Mouse (Mus musculus) T-helper 2 cell (primary cell): ENCODE measurements around the gene M6pr.
"Not testable (repeated sequence)": the region's sequence is repeated elsewhere in the genome, so short reads cannot be mapped to it uniquely, and the experiment has no call there.

Experiments used
- in situ Hi-C: fragments of 300-600 bp; cut with MboI, MseI; formaldehyde crosslinking; loops from one replicate; pipeline ENCODE4 v1.15.1; 2025; ENCODE audit warnings: high pct_unique_total_duplicates

Gene M6pr

DNA sequence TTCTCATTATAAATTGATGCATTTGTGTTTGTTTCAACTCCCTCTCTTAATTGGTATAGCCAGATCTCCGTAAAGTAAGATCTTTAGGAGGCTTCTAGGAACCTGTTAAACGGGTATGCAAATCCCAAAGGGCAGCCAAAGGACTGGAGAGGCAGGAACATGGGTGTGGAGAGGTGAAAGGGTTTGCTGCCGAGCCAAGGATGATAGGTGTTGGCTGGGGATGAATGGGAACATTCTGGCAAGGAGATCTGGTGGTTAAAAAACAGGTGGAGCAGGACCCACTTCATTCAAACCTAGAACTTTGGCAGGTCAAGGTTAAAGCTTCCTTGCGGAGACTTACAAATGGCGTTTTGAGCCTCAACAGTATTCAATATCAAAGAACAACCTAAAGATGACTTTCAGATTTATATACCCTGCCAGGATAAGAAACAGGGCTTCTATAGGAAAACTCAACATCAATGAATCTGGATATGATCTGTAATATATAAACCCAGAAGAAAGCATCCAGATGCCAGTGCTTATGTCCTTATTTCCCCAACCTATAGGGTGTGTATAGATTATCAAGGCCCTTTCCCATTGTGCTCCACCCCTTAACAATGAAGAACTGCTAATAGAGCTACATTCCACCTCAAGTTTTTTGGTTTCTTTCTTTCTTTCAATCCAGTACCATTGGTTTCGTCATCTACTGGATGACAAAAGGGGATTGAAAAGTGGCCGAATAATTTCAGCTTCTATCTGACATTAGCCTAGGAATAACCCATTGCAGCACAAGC, 32.7 kb downstream of the M6pr start:
- in situ Hi-C loops, result no loop called here

DNA sequence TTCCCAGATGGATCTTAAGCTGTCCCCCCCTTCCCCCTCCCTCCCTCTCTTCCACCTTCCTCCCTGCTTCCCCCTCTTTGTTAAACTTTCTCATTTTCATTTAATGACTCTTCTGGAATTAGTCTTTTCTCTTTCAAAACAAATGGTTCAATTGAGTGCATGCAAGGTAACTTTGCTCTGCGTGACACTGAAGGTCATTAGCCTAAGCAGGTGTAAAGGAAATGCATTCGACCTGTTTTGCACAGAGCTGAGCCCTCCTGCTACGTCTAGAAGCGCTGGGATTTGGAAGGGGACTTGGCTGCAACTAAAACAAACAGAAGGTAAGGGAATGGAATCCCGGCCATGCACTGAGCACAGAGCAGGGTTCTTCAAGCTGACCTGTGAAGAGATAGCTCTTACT, 33.6 kb downstream of the M6pr start:
- in situ Hi-C loops, result no loop called here

GRCm38 (mm10) chr6:122343719-122344118, 35.2 kb downstream of the M6pr start:
- in situ Hi-C loops, result no loop called here

- in situ Hi-C loops, result no loop called here
Measured at GRCm38 (mm10) chr6:122344386-122345116, 36.0 kb downstream of the M6pr start.

GRCm38 (mm10) chr6:122345731-122346130, 37.2 kb downstream of the M6pr start:
- in situ Hi-C loops, result no loop called here

- in situ Hi-C loops, result no loop called here
Measured at GRCm38 (mm10) chr6:122346399-122346798, 37.9 kb downstream of the M6pr start.

DNA sequence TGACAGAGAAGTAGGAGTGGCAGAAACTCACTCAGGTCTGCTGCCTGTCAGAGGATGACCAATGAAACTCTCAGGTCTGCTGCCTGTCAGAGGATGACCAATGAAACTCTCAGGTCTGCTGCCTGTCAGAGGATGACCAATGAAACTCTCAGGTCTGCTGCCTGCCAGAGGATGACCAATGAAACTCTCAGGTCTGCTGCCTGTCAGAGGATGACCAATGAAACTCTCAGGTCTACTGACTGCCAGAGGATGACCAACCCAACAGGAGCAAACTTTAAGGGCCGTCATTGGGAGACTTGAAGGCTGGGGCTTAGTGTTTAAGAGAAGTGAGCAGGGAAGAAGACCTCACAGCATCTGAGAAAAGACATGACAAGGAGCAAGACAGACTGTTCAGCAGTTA, 38.8 kb downstream of the M6pr start:
- in situ Hi-C loops, result not testable (repeated sequence)

DNA sequence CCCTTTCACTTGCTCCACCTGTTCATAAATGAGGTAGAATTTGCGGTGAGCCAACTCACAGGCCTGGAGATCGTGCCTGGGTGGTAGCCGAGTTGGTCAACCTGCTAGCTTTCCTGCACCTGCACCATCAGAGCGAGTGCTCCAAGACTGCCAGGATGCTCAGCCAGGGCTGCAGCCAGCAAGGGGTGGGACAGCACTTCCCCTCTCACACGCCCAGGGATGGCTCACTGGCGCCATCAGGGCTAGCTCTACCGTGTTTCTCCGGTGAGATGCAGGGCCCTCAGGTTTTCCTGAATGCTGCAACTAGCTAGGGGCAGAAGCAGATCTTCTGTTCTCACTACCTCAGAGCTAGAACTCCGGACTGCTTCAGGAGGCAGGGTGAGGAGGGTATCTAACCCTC, 47.4 kb downstream of the M6pr start:
- in situ Hi-C loops, result no loop called here

GRCm38 (mm10) chr6:122357089-122357488, 48.6 kb downstream of the M6pr start:
- in situ Hi-C loops, result no loop called here

DNA sequence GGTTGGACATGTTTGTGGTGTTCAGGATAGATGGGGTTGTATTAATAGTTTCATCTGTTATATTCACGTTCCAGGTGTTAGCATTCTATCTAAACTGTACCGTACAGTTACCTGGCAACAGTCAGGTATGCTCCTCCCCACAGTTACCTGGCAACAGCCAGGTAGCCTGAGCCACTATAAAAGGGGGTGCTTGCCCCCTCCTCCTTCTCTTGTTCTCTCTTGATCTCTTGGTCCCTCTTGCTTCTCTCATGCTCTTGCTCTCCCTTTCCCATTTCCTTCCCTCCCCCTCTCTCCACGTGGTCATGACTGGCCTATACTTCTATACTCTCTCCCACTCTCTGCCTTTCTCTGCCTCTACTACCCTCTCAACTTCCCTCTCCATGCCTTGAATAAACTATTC, 57.2 kb downstream of the M6pr start:
- in situ Hi-C loops, result no loop called here

DNA sequence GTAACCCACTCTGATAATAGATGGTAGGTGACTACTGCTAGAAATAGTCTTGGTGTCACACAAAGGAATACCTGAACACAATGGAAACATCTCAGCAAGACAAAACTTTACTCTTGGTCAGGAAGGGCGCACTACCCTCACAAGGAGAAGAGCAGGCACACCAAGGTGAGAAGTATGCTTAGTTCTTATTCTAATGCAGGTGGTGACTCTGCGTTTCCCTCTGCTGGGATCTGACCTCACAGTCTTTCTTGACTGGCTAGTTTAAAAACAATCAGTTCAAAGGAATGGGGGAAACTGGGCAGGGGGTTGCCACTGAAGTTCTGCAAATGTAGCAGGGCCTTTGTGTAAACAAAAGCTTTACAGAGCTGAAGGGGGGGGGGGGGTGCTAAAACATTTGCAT, 57.8 kb downstream of the M6pr start:
- in situ Hi-C loops, result no loop called here

DNA sequence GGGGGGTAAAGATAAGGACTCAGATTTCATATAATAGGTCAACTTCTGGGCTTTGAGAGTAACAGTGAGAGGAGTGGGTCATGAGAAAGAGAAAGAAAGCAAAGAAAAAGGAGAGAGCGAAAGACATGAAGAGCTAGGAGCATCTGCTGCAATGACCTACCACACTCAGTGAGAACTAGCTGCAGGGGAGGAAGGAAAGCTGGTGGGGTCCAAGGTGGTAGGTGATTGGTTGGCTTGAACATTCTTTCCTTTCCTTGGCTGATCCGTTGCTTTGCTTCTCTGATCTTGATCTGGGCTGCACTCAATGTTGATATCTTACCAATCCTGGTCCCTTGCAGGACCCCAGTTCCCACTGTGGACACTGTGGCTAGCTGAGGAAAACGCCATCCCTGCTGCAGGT, 58.5 kb downstream of the M6pr start:
- in situ Hi-C loops, result no loop called here
